Mouse (Mus musculus) CD4-positive, CD25-positive, alpha-beta regulatory T cell, adult 2 months (primary cell): ENCODE data around the gene Gm45844.
"Not testable (repeated sequence)": the region's sequence is repeated elsewhere in the genome, so short reads cannot be mapped to it uniquely, and the experiment has no call there.

ENCODE experiments used
- DNase-seq: peaks from one replicate; pipeline ENCODE4 v3.0.0-alpha.2; 2012; ENCODE audit warnings: low read depth, low spot score

Gene Gm45844

GRCm38 (mm10) chr7:7277966-7278567 lies at the start of gene Gm45844:
TSS of gene Gm45844 (minus strand) at chr7:7278289.
- peak; percentile 76 for DNase-seq

DNA sequence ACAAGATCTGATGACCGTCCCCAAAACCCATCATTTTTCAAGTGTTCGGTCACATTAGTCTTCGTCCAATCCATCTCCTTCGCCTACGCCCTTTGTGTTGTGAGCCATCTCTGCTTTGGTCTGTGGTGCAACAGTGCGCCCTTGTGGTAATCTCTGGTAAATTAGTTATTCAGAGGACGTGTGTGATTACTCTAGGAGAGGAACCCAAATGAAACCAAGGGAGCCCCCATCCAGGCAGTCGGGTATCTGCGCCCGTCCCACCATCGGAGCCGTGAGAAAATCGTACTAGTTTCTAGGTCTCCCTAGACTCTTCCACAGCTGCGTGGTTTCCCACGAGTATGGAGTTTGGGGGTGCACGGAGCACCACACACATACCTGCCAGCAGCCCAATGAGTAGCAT lies 17.5 kb upstream of the Gm45844 start:
- DNase-seq, result peak; percentile 76

- DNase-seq, result no peak
Measured at GRCm38 (mm10) chr7:7281383-7281782, 3.3 kb upstream of the Gm45844 start.

- peak; percentile 44 for DNase-seq
Measured at GRCm38 (mm10) chr7:7277556-7277955, 533 bp downstream of the Gm45844 start.

DNA sequence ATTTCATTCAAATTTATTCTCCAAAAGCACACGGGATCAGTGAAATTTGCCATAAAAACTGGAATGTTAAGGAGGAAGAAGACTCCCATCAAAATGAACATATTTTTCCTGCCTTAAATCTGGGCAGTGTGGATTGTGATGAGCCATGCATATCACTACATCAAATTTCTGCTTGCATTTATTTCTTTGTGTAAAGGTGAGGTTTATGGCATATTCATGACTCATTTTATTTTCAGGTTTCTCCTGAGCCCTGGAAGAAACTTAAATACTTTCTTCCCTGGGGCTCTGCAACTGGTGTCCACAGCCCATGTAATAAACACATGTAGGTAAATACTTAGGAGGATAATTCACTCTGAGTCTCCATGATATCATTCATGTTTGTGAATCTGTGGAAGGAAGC lies 30.9 kb downstream of the Gm45844 start, which contains the start of gene Vmn2r29:
Gene Vmn2r29 (minus strand): TSS at position 101 of the 400 bp plus-strand sequence.
- DNase-seq, result not testable (repeated sequence)

- peak; percentile 73 for DNase-seq
Measured at GRCm38 (mm10) chr7:7209313-7210151, 68.6 kb downstream of the Gm45844 start, which contains the start of gene Zfp772. TSS of gene Zfp772 (minus strand) at chr7:7209998.

- peak; percentile 82 for DNase-seq
Measured at GRCm38 (mm10) chr7:7188191-7188942, 89.7 kb downstream of the Gm45844 start.

- peak; percentile 12 for DNase-seq
Measured at GRCm38 (mm10) chr7:7187417-7188190, 90.5 kb downstream of the Gm45844 start.

GRCm38 (mm10) chr7:7185897-7186296 lies 92.2 kb downstream of the Gm45844 start:
- DNase-seq, result no peak

DNA sequence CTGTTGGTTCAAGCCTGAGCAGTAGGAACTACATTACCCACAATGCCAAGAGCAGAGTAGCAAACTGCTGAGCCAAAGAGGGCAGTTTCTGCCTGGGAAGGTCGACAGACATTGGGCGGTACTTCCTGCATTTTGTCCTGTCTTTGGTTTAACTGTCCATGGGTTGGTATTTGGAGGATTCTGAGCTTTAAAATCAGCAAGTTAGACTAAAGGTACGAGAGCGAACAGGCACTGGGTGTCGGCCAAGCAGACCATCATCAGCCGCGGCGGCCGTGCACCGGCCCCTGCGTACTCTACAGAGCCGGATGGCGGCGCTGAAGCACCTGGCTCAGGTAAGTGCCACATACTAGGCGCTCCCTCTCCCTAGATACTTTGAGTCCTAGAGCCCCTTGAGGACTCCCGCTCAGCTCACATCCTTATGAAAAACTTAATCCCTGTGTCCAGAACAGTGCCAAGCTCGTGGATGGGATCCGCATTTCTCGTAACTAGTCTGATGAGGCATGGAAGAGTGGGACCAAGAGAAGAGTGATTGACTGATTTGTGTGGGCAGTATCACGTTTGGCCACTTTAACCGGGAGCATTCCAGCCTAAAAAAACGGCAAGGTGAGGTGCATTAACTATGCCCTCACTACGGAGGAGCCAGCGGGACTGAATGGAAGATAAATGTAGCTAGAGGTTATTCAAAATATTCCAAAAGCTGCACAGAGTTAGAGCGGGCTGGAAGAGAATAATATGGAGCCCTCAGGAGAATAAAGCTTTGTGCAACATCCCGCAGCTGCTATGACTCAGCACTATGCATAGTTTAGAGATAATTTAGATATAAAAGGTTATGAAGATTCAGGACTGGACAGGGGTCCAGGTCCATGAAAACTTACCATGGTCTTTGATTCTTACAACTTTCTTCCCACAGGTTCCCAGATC lies 106.6 kb downstream of the Gm45844 start, which contains the start of gene Zfp418:
Gene Zfp418 (plus strand): TSS at position 104 of the 921 bp plus-strand sequence.
- peak; percentile 74 for DNase-seq
